Mouse (Mus musculus) embryonic facial prominence, embryonic 14.5 days (tissue): ENCODE data around the gene Pola2. TPM values are rescaled to one million over a fixed set of nuclear protein-coding genes. Genes with fewer than 3 reads are reported as not detected.

Experiments used
- ATAC-seq: fragments of 200-750 bp; cut with Nextera tagmentation; 2 replicates; pipeline ENCODE4 v1.8.0; 2017; ENCODE audit warnings: low read depth, moderate number of reproducible peaks, moderate TSS enrichment
- DNase-seq: peaks from one replicate; pipeline ENCODE4 v3.0.0-alpha.2; 2015; ENCODE audit warnings: low spot score
- H3K27ac ChIP-seq: fragments of 300-500 bp; sonication (generic); replicated peaks from 2 replicates; pipeline ENCODE4 v1.5.1; 2014; ENCODE audit warnings: low read depth, mild to moderate bottlenecking, low read length, moderate library complexity
- H3K27me3 ChIP-seq: fragments of 300-500 bp; sonication (generic); replicated peaks from 2 replicates; pipeline ENCODE4 v1.6.1; 2014; ENCODE audit warnings: low read length; ENCODE audit not compliant: control insufficient read depth, insufficient read depth
- H3K36me3 ChIP-seq: fragments of 300-500 bp; sonication (generic); 2 replicates; pipeline ENCODE4 v1.6.1; 2014; ENCODE audit warnings: low read length, mixed read lengths; ENCODE audit not compliant: control insufficient read depth, insufficient read depth
- H3K4me1 ChIP-seq: fragments of 300-500 bp; sonication (generic); 2 replicates; pipeline ENCODE4 v1.6.1; 2014; ENCODE audit warnings: antibody characterized with exemption, low read length; ENCODE audit not compliant: control insufficient read depth, insufficient read depth
- H3K4me2 ChIP-seq: fragments of 300-500 bp; sonication (generic); 2 replicates; pipeline ENCODE4 v1.6.1; 2014; ENCODE audit warnings: low read depth, mild to moderate bottlenecking, low read length, moderate library complexity, mixed read lengths
- H3K4me3 ChIP-seq: fragments of 300-500 bp; sonication (generic); 2 replicates; pipeline ENCODE4 v1.5.1; 2014; ENCODE audit warnings: low read depth, mild to moderate bottlenecking, low read length
- H3K9ac ChIP-seq: fragments of 300-500 bp; sonication (generic); 2 replicates; pipeline ENCODE4 v1.6.1; 2014; ENCODE audit warnings: low read depth, mild to moderate bottlenecking, low read length, moderate library complexity, mixed read lengths
- H3K9me3 ChIP-seq: fragments of 300-500 bp; sonication (generic); 2 replicates; pipeline ENCODE4 v1.6.1; 2016; ENCODE audit warnings: low read length; ENCODE audit not compliant: control insufficient read depth
- WGBS: fragments of 180-500 bp; shearing (Covaris S2); extraction: QIAGEN DNeasy Blood & Tissue Kit; methylation state at CpG from one replicate; pipeline ENCODE4 v1.1.7; 2014; 5-methylcytosine and 5-hydroxymethylcytosine counted together
- polyA plus RNA-seq: library from polyadenylated mRNA; unstranded; fragments of >200 nt; fragmentation: Nextera tagmentation; extraction: Ambion mirVana; gene quantifications from 2 replicates; pipeline ENCODE4 v1.2.1, GENCODE M21; 2014

The Pola2 gene
- polyA plus RNA-seq, 1 experiment from 2014 or later: 59.1 TPM

DNA sequence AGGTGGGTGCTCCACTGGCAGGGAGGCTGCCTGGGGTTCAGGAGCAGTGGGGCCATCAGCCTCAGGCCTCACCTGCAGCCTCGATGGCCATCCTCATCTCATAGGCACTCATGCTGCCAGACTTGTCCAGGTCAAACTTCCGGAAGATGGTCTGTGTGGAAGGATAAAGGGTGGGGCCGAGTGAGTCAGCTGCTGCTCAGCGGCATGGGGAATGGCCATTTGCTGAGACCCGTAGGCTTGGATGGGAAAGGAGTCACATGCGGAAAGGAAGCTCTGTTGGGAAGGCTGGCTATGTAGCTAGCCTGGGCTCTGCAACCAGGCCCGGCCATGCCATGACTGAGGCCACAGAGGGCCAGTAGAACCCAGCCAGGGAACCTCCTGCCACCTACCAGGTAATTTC, 27.5 kb upstream of the Pola2 start:
- no peak for ATAC-seq
- H3K9ac ChIP-seq: no peak overlapping the region
- H3K4me3 ChIP-seq: no peak overlapping the region
- no peak overlapping the region for H3K27ac ChIP-seq
- DNase-seq: no peak
- no peak overlapping the region for H3K4me2 ChIP-seq
- H3K4me1 ChIP-seq: peaks cover 10% of the 10 kb centered on the region
- WGBS: 88% methylated on average over 7 of the region's 7 CpGs
- H3K36me3 ChIP-seq: peaks cover 7% of the 10 kb centered on the region; the same call in 1 of the 2 replicates
- no peaks in the 10 kb centered on the region for H3K27me3 ChIP-seq
- H3K9me3 ChIP-seq: no peaks in the 10 kb centered on the region

DNA sequence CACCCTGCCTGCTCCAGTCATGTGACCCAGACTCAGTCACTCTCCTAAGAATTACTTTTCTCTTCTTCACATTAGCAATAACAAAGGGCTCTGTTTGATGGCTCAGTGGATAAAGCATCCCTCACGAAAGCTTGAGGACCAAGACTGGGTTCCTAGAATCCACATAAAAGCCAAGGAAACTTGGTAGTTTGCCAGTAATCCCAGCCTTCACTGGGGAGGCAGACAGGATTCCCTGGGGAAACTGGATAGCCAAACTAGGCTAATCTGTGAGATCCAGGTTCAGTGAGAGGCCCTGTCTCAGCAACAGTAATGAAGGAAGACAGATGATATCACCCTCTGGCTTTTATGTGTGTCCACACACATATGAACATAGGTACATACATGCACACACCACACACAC, 26.9 kb upstream of the Pola2 start:
- no peaks in the 10 kb centered on the region for H3K27me3 ChIP-seq
- no peak overlapping the region for H3K4me3 ChIP-seq
- H3K36me3 ChIP-seq: peaks cover 7% of the 10 kb centered on the region; the same call in 1 of the 2 replicates
- 71% methylated on average over 1 of the region's 1 CpGs for WGBS
- no peak overlapping the region for H3K27ac ChIP-seq
- H3K9ac ChIP-seq: no peak overlapping the region
- H3K4me1 ChIP-seq: peaks cover 10% of the 10 kb centered on the region
- DNase-seq (no peak), ATAC-seq (no peak)
- no peak overlapping the region for H3K4me2 ChIP-seq
- H3K9me3 ChIP-seq: no peaks in the 10 kb centered on the region

DNA sequence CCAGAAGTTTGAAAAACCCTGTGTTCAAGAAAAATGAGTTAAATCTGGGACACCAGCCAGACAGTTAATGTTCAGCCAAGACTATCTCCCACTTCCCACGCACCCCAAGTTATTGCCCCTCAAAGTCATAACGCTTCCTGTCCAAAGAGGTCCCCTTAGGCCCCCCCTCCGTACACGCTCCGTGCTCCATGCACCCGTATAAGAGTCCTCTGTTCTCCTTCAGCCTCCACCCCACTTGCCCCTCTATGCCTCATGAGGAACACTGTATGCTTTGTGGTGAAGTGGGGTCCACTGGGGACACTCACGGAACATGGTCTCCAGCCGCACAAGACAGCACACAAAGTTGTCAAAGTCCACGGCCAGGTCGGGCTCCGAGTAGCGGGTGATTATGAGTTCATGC, 26.0 kb upstream of the Pola2 start:
- H3K36me3 ChIP-seq: peaks cover 7% of the 10 kb centered on the region; the same call in 1 of the 2 replicates
- no peaks in the 10 kb centered on the region for H3K27me3 ChIP-seq
- 89% methylated on average over 12 of the region's 12 CpGs for WGBS
- H3K9me3 ChIP-seq: no peaks in the 10 kb centered on the region
- H3K4me3 ChIP-seq: no peak overlapping the region
- no peak overlapping the region for H3K9ac ChIP-seq
- H3K4me2 ChIP-seq: no peak overlapping the region
- peaks cover 10% of the 10 kb centered on the region for H3K4me1 ChIP-seq
- DNase-seq (no peak), ATAC-seq (no peak)
- no peak overlapping the region for H3K27ac ChIP-seq

DNA sequence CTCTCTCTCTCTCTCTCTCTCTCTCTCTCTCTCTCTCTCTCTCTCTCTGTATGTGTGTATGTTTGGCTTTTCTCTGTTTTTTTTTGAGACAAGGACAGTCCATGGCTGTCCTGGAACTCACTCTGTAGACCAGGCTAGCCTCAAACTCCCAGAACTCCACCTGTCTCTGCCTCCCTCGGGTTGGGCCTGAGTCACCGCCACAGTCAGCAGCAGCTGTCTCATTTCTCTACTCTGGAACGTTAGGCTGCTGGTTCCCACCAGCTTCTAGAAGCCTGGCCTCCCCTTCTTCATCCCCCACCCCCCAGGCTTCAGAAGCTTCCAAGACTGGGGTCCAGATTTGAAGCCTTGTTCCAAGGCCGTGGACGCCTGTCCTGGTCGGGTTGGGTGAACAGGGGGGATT, 25.6 kb upstream of the Pola2 start:
- Histone ChIP-seq H3K4me1 (peaks cover 10% of the 10 kb centered on the region), H3K27me3 (no peaks in the 10 kb centered on the region), H3K9me3 (no peaks in the 10 kb centered on the region), H3K27ac (no peak overlapping the region), H3K4me2 (no peak overlapping the region), H3K9ac (no peak overlapping the region), H3K4me3 (no peak overlapping the region), H3K36me3 (peaks cover 4% of the 10 kb centered on the region; the same call in 1 of the 2 replicates)
- 63% methylated on average over 6 of the region's 6 CpGs for WGBS
- ATAC-seq: no peak
- no peak for DNase-seq

DNA sequence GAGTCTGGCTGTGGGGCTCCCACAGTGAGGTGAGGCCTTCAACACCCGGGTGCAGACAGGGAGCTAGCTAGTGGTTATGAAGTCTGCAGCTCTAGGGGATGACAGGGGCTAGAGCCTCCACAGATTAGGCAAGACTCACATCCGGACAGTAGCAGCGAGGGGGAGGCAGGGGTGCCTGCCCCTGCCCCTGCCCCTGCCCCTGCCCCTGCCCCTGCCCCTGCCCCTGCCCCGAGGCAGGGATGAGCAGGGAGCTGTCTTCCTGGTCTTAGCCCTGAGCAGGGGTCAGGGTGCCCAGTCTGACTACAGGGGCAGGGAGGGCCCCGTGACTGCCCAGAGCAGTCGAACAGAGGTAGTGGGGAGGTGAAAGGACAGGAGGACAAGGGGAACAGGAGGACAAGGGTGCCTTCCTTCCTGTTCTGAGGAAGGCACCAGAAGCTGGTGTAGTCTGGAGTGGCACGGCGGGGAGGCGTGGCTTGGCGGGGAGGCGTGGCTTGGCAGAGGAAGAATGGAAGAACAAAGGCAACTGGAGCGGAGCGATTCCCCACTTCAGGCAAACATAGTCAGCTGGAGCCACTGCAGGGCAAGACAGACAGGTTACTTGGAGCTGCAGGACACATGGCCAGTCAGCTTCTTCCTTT, 24.9 kb upstream of the Pola2 start:
- 4% methylated on average over 8 of the region's 13 CpGs for WGBS

DNA sequence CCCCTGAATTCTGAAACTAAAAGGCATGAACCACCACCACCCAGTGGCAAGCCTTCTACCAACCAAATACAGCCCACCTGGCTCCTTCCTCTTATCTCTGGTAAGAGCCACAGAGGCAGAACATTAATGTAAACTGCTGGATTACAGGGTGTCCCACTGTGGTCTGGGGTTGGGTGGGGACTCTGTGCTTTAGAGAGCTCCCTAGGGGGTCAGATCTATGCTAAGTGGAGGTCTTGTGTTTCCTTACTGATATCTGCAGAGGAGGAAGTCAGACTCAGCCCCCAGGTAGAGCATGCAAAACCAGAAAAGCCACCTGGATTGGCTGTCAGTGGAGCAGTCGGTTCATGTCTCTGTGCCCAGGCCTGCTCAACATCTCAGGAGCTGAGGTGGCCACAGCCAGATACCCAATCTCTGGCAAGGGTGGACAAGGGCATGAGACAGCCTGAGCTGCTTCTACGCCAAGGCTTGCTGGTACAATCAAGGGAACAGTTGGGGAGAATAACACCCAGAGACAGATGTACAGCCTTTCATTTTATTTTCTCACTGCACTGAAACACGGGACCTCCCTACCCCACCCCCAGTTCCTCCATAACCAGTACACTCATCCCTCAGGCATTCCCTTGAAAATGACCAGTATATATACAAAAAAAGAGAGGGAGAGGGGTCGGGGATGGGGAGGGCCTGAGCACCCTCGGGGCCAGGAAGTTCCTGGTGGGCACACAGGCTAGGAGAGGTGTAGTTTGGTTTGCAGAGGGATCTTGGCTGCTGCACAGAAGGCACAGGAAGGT, 24.2 kb upstream of the Pola2 start:
- 40% methylated on average over 5 of the region's 5 CpGs for WGBS
- Histone ChIP-seq H3K4me2 (no peak overlapping the region), H3K9ac (0 out of 2 replicates have a peak overlapping the region, but pooled peaks have one; percentile 42), H3K9me3 (no peaks in the 10 kb centered on the region), H3K27me3 (no peaks in the 10 kb centered on the region), H3K27ac (no peak overlapping the region), H3K36me3 (no peaks in the 10 kb centered on the region), H3K4me3 (no peak overlapping the region), H3K4me1 (peaks cover 10% of the 10 kb centered on the region)
- ATAC-seq (no peak; the same call in 1 of the 2 replicates), DNase-seq (peak; percentile 12)

More for the DNA sequence above, 24.9 kb upstream of the Pola2 start:
- Histone ChIP-seq H3K36me3 (no peaks in the 10 kb centered on the region), H3K9me3 (no peaks in the 10 kb centered on the region), H3K27ac (no peak overlapping the region), H3K4me3 (peak overlapping the region; percentile 5; the same call in 1 of the 2 replicates), H3K27me3 (no peaks in the 10 kb centered on the region), H3K9ac (0 out of 2 replicates have a peak overlapping the region, but pooled peaks have one; percentile 42), H3K4me2 (peak overlapping the region; percentile 35), H3K4me1 (peaks cover 10% of the 10 kb centered on the region)
- ATAC-seq: peak; percentile 77
- peak; percentile 79 for DNase-seq

DNA sequence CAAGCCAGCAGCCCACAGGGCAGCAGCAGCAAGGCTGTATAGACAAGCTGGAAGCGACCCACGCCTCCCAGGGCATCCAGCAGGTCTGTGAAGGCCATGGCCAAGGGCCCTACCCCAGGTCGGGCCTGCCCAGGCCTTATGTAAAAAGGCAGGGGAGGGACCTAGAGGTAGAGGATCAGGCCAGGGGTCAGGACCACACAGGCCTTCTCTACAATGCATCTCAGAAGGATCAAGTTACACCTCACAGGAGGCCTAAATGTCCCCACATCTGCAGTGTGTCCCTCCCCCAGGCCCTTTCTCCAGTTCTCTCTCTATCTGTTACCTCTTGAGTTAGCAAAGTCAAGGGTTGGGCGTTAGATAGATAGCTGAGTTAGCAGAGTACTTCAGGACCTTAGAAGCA, 22.0 kb upstream of the Pola2 start, which contains the start of gene Slc22a20:
Gene Slc22a20 (minus strand): TSS at position 101 of the 400 bp plus-strand sequence.
- Histone ChIP-seq H3K4me1 (peaks cover 10% of the 10 kb centered on the region), H3K27me3 (no peaks in the 10 kb centered on the region), H3K9me3 (no peaks in the 10 kb centered on the region), H3K4me3 (no peak within 1 kb of the TSS), H3K9ac (no peak within 1 kb of the TSS), H3K27ac (no peak within 1 kb of the TSS), H3K36me3 (no peaks in the 10 kb centered on the region), H3K4me2 (no peak within 1 kb of the TSS)
- DNase-seq: no peak
- WGBS: 57% methylated on average over 3 of the region's 4 CpGs
- ATAC-seq: no peak

DNA sequence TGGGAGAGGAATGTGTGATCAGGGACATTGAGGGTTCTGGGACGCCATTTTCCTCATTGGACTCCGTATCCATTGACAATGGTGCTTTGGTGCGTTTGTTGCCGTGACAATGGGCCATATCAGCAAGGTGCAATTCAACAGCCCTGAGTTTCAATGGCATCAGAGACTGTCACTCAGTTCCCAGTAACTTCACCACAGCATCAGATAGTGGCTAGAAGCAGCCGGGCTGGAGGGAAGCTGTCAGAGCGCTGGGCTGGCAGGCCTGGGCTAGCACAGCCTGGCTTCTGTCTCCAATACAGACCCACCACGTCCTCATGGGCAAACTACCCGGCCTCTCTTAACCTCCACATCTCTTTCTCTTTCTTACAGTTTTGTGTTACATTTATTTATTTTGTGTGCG, 16.5 kb upstream of the Pola2 start:
- H3K27ac ChIP-seq: no peak overlapping the region
- H3K9me3 ChIP-seq: no peaks in the 10 kb centered on the region
- WGBS: 80% methylated on average over 9 of the region's 9 CpGs
- H3K36me3 ChIP-seq: no peaks in the 10 kb centered on the region
- H3K4me1 ChIP-seq: no peaks in the 10 kb centered on the region
- H3K4me3 ChIP-seq: no peak overlapping the region
- H3K27me3 ChIP-seq: no peaks in the 10 kb centered on the region
- no peak overlapping the region for H3K9ac ChIP-seq
- DNase-seq: no peak
- ATAC-seq: no peak
- no peak overlapping the region for H3K4me2 ChIP-seq
